Mouse (Mus musculus): ENCODE data around the gene A630089N07Rik. TPM values are rescaled to one million over a fixed set of nuclear protein-coding genes. Genes with fewer than 3 reads are reported as not detected.
"Not testable (repeated sequence)": the region's sequence is repeated elsewhere in the genome, so short reads cannot be mapped to it uniquely, and the experiment has no call there.

A630089N07Rik gene
- polyA plus RNA-seq, 1 experiment from 2014 or later, result 12.8 TPM

DNA sequence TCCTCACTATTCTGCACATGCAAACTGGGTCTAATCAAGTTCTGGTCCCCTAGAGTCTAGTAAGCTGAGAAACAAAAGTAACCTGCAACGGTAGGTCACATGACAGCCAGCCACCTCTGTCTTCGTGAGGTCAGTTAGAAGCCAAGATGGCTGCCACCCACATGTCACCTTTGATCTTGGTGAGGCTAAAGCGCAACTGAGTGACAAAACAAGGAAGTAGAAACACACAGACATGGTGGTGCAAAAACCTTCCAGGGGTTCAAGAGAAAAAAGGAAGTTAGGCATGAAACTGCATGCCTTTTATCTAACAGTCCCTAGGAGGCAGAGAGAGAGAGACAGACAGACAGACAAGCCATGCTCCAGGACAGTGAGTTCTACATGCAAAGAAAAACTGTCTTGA, 60.2 kb downstream of the A630089N07Rik start:
- ATAC-seq, result no peak
- H3K4me3 ChIP-seq (ENCODE audit: low read length), result no peak overlapping the region
- H3K4me2 ChIP-seq (ENCODE audit: low read length), result no peak overlapping the region
- H3K4me1 ChIP-seq (ENCODE audit: control insufficient read depth, insufficient read depth, low read depth, low read length), result no peaks in the 10 kb centered on the region
- H3K9ac ChIP-seq (ENCODE audit: low read depth, low read length), result no peak overlapping the region
- H3K9me3 ChIP-seq (ENCODE audit: control insufficient read depth, low read length), result peaks cover 15% of the 10 kb centered on the region
- no peak overlapping the region for H3K27ac ChIP-seq (ENCODE audit: low read depth, low read length)
- H3K36me3 ChIP-seq (ENCODE audit: control insufficient read depth, insufficient read depth, low read length), result peaks cover 9% of the 10 kb centered on the region; the same call in 1 of the 2 replicates
- 91% methylated on average over 3 of the region's 3 CpGs for WGBS
- no peaks in the 10 kb centered on the region for H3K27me3 ChIP-seq (replicated peaks; ENCODE audit: control insufficient read depth, insufficient read depth, low read length)

- Histone ChIP-seq H3K27ac (ENCODE audit: low read depth, low read length) (peak overlapping the region; percentile 70; the same call in 1 of the 2 replicates), H3K4me1 (ENCODE audit: control insufficient read depth, insufficient read depth, low read depth, low read length) (peaks cover 14% of the 10 kb centered on the region), H3K9ac (ENCODE audit: low read depth, low read length) (peak overlapping the region; percentile 67), H3K4me3 (ENCODE audit: low read length) (peak overlapping the region; percentile 59), H3K4me2 (ENCODE audit: low read length) (peak overlapping the region; percentile 77)
- not testable (repeated sequence) for H3K27me3 ChIP-seq (replicated peaks; ENCODE audit: control insufficient read depth, insufficient read depth, low read length); H3K36me3 ChIP-seq (ENCODE audit: control insufficient read depth, insufficient read depth, low read length); H3K9me3 ChIP-seq (ENCODE audit: control insufficient read depth, low read length)
- peak; percentile 82; the same call in 1 of the 2 replicates for ATAC-seq
- 0% methylated on average over 8 of the region's 8 CpGs for WGBS
Observed at GRCm38 (mm10) chr16:97997383-97997731, 84.9 kb downstream of the A630089N07Rik start.

DNA sequence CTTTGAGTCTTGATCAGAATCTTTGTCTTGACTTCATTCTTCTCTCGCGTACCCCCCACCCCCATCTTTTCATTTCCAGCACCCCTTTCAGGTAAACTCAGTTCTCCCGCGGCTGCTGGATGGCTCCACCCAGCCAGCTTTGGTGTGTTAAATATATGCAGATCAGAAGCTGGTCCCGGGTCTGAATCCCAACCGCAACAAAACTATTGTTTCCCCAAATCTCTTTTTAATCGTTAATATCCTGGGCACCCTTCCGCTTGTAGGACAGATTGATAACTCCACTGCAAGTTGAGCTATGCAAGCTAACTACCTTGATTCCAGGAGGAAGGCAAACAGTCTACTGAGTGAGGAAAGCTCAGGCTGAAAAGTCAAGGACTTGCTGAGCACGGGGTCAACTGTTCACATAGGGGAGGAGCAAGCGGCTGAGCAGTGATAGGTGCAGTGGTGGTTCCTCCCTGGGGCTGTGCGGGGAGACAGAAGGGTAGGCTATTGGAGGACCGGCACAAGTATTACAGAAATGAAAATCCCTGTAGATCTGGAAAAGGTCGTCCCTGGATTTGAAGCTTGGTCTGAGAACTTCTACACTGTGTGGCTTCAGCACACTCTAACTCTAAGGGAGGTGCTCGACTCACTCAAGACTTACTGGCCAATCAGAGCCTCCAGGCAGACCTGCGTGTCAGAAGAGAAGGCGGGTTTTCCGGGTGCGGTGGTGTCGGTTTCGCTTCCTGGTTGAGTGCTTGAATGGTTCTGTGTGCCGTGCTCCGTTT, 85.5 kb downstream of the A630089N07Rik start, which contains the start of gene B230307C23Rik:
Gene B230307C23Rik (plus strand): TSS at position 700 of the 767 bp plus-strand sequence.
- WGBS, result 2% methylated on average over 22 of the region's 22 CpGs
- Histone ChIP-seq H3K36me3 (ENCODE audit: control insufficient read depth, insufficient read depth, low read length) (no peaks in the 10 kb centered on the region), H3K27ac (ENCODE audit: low read depth, low read length) (peak within 1 kb of the TSS; percentile 70), H3K9me3 (ENCODE audit: control insufficient read depth, low read length) (peaks cover 5% of the 10 kb centered on the region; the same call in 1 of the 2 replicates), H3K4me2 (ENCODE audit: low read length) (peak within 1 kb of the TSS; percentile 77), H3K9ac (ENCODE audit: low read depth, low read length) (peak within 1 kb of the TSS; percentile 67), H3K4me3 (ENCODE audit: low read length) (peak within 1 kb of the TSS; percentile 59), H3K4me1 (ENCODE audit: control insufficient read depth, insufficient read depth, low read depth, low read length) (peaks cover 14% of the 10 kb centered on the region), H3K27me3 (replicated peaks; ENCODE audit: control insufficient read depth, insufficient read depth, low read length) (no peaks in the 10 kb centered on the region)
- peak; percentile 100 for ATAC-seq

GRCm38 (mm10) chr16:97995849-97996615, 86.2 kb downstream of the A630089N07Rik start:
- 13% methylated on average over 1 of the region's 1 CpGs for WGBS
- Histone ChIP-seq H3K27ac (ENCODE audit: low read depth, low read length) (no peak overlapping the region), H3K4me2 (ENCODE audit: low read length) (peak overlapping the region; percentile 77), H3K4me3 (ENCODE audit: low read length) (peak overlapping the region; percentile 59), H3K27me3 (replicated peaks; ENCODE audit: control insufficient read depth, insufficient read depth, low read length) (no peaks in the 10 kb centered on the region), H3K9me3 (ENCODE audit: control insufficient read depth, low read length) (peaks cover 5% of the 10 kb centered on the region; the same call in 1 of the 2 replicates), H3K9ac (ENCODE audit: low read depth, low read length) (peak overlapping the region; percentile 67), H3K4me1 (ENCODE audit: control insufficient read depth, insufficient read depth, low read depth, low read length) (peaks cover 14% of the 10 kb centered on the region), H3K36me3 (ENCODE audit: control insufficient read depth, insufficient read depth, low read length) (no peaks in the 10 kb centered on the region)
- ATAC-seq, result no peak

DNA sequence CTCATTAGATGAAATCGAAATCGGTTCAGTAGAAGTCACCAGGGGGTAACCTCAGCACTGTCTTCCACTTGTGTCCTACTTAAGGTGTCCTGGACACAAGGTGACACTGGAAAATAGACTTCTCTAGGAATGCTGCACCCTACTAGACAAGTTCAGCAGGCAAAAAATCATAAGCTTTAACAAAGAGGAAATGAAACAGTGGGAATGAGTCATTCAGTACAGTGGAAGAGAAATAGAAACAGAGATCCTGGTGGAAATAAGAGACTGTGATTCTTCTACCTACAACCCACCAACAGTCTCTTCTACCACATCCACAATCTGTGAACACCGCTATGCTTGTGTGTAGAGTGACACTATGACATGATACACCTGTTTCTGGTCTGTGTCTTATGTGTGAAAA, 89.8 kb downstream of the A630089N07Rik start:
- H3K9ac ChIP-seq (ENCODE audit: low read depth, low read length); H3K9me3 ChIP-seq (ENCODE audit: control insufficient read depth, low read length); ATAC-seq; H3K4me2 ChIP-seq (ENCODE audit: low read length); H3K4me3 ChIP-seq (ENCODE audit: low read length); H3K27ac ChIP-seq (ENCODE audit: low read depth, low read length); H3K4me1 ChIP-seq (ENCODE audit: control insufficient read depth, insufficient read depth, low read depth, low read length); H3K27me3 ChIP-seq (replicated peaks; ENCODE audit: control insufficient read depth, insufficient read depth, low read length); H3K36me3 ChIP-seq (ENCODE audit: control insufficient read depth, insufficient read depth, low read length): not testable (repeated sequence)
- 84% methylated on average over 3 of the region's 3 CpGs for WGBS

- Histone ChIP-seq H3K36me3 (ENCODE audit: control insufficient read depth, insufficient read depth, low read length) (no peaks in the 10 kb centered on the region), H3K4me2 (ENCODE audit: low read length) (no peak overlapping the region), H3K9ac (ENCODE audit: low read depth, low read length) (no peak overlapping the region), H3K9me3 (ENCODE audit: control insufficient read depth, low read length) (no peaks in the 10 kb centered on the region), H3K27me3 (replicated peaks; ENCODE audit: control insufficient read depth, insufficient read depth, low read length) (no peaks in the 10 kb centered on the region), H3K4me1 (ENCODE audit: control insufficient read depth, insufficient read depth, low read depth, low read length) (peaks cover 6% of the 10 kb centered on the region), H3K4me3 (ENCODE audit: low read length) (no peak overlapping the region), H3K27ac (ENCODE audit: low read depth, low read length) (no peak overlapping the region)
- ATAC-seq, result no peak
- WGBS, result 81% methylated on average over 2 of the region's 2 CpGs
Observed at GRCm38 (mm10) chr16:97991517-97991916, 90.7 kb downstream of the A630089N07Rik start.

GRCm38 (mm10) chr16:97984589-97984988, 97.7 kb downstream of the A630089N07Rik start:
- WGBS, result 55% methylated on average over 5 of the region's 5 CpGs
- H3K4me2 ChIP-seq (ENCODE audit: low read length), result no peak overlapping the region
- no peaks in the 10 kb centered on the region for H3K27me3 ChIP-seq (replicated peaks; ENCODE audit: control insufficient read depth, insufficient read depth, low read length)
- no peak overlapping the region for H3K4me3 ChIP-seq (ENCODE audit: low read length)
- no peaks in the 10 kb centered on the region for H3K4me1 ChIP-seq (ENCODE audit: control insufficient read depth, insufficient read depth, low read depth, low read length)
- H3K9ac ChIP-seq (ENCODE audit: low read depth, low read length), result no peak overlapping the region
- H3K27ac ChIP-seq (ENCODE audit: low read depth, low read length), result no peak overlapping the region
- H3K9me3 ChIP-seq (ENCODE audit: control insufficient read depth, low read length), result no peaks in the 10 kb centered on the region
- ATAC-seq, result no peak
- no peaks in the 10 kb centered on the region for H3K36me3 ChIP-seq (ENCODE audit: control insufficient read depth, insufficient read depth, low read length)

- Histone ChIP-seq H3K36me3 (ENCODE audit: control insufficient read depth, insufficient read depth, low read length) (no peaks in the 10 kb centered on the region), H3K9ac (ENCODE audit: low read depth, low read length) (no peak overlapping the region), H3K9me3 (ENCODE audit: control insufficient read depth, low read length) (no peaks in the 10 kb centered on the region), H3K27ac (ENCODE audit: low read depth, low read length) (no peak overlapping the region), H3K4me3 (ENCODE audit: low read length) (no peak overlapping the region), H3K4me1 (ENCODE audit: control insufficient read depth, insufficient read depth, low read depth, low read length) (no peaks in the 10 kb centered on the region), H3K27me3 (replicated peaks; ENCODE audit: control insufficient read depth, insufficient read depth, low read length) (no peaks in the 10 kb centered on the region), H3K4me2 (ENCODE audit: low read length) (no peak overlapping the region)
- no peak for ATAC-seq
- 93% methylated on average over 1 of the region's 1 CpGs for WGBS
Observed at GRCm38 (mm10) chr16:97981362-97981761, 100.9 kb downstream of the A630089N07Rik start.

- H3K27me3 ChIP-seq (replicated peaks; ENCODE audit: control insufficient read depth, insufficient read depth, low read length), result no peaks in the 10 kb centered on the region
- ATAC-seq, result no peak
- WGBS, result 92% methylated on average over 3 of the region's 3 CpGs
- no peak overlapping the region for H3K4me3 ChIP-seq (ENCODE audit: low read length)
- no peaks in the 10 kb centered on the region for H3K4me1 ChIP-seq (ENCODE audit: control insufficient read depth, insufficient read depth, low read depth, low read length)
- H3K9ac ChIP-seq (ENCODE audit: low read depth, low read length), result no peak overlapping the region
- H3K4me2 ChIP-seq (ENCODE audit: low read length), result no peak overlapping the region
- no peak overlapping the region for H3K27ac ChIP-seq (ENCODE audit: low read depth, low read length)
- H3K36me3 ChIP-seq (ENCODE audit: control insufficient read depth, insufficient read depth, low read length), result no peaks in the 10 kb centered on the region
- no peaks in the 10 kb centered on the region for H3K9me3 ChIP-seq (ENCODE audit: control insufficient read depth, low read length)
Observed at GRCm38 (mm10) chr16:97977722-97978121, 104.5 kb downstream of the A630089N07Rik start.
